Mouse (Mus musculus) MEL (cell line): ENCODE measurements at regions not wholly inside any gene's neighbourhood (a gene's known extent, or its start where the extent isn't known, plus 50 kb on each side); places are given as distances from the start of the nearest gene placed in this dataset.

Experiments
- DNase-seq: peaks from one replicate; pipeline ENCODE4 v3.0.0; 2011; ENCODE audit warnings: low read depth, low spot score
- H3K27ac ChIP-seq: 2 replicates; pipeline ENCODE4 v1.5.1; 2012; ENCODE audit warnings: low read depth, mild to moderate bottlenecking, control low read depth, low read length, moderate library complexity; ENCODE audit not compliant: control insufficient read depth
- H3K27me3 ChIP-seq, 2 experiments: fragments of 150-350 bp in 1 of 2; sonication (generic) in 1 of 2; 2 replicates each; pipeline ENCODE4 v1.6.1; 2012; ENCODE audit warnings: low read length in 2 of 2, mild to moderate bottlenecking in 2 of 2, improper control_type of control experiment in 1 of 2, moderate library complexity in 1 of 2; ENCODE audit not compliant: insufficient read depth in 2 of 2, control insufficient read depth in 1 of 2
- H3K36me3 ChIP-seq, 2 experiments: 2 replicates each; pipeline ENCODE4 v1.6.1; 2012 to 2014; ENCODE audit warnings: low read length in 2 of 2, improper control_type of control experiment in 1 of 2, inconsistent platforms in 1 of 2, mild to moderate bottlenecking in 1 of 2; ENCODE audit not compliant: insufficient read depth in 2 of 2, control insufficient read depth in 1 of 2
- H3K4me1 ChIP-seq, 2 experiments: fragments of 150-350 bp in 1 of 2; sonication (generic) in 1 of 2; 2 replicates each; pipeline ENCODE4 v1.6.1; 2012; ENCODE audit warnings: low read length in 2 of 2, improper control_type of control experiment in 1 of 2, mild to moderate bottlenecking in 1 of 2; ENCODE audit not compliant: insufficient read depth in 2 of 2, control insufficient read depth in 1 of 2
- H3K4me3 ChIP-seq, 2 experiments: fragments of 150-350 bp in 1 of 2; sonication (generic) in 1 of 2; 2 replicates each; pipeline ENCODE4 v1.5.1; 2012; ENCODE audit warnings: low read depth in 2 of 2, low read length in 2 of 2, mild to moderate bottlenecking in 2 of 2, moderate library complexity in 2 of 2, control low read depth in 1 of 2, improper control_type of control experiment in 1 of 2; ENCODE audit not compliant: control insufficient read depth in 1 of 2, insufficient read depth in 1 of 2
- H3K79me2 ChIP-seq: 2 replicates; pipeline ENCODE4 v1.6.1; 2012; ENCODE audit warnings: mild to moderate bottlenecking, low read length, moderate library complexity; ENCODE audit not compliant: control insufficient read depth, poor library complexity, insufficient read depth
- H3K9ac ChIP-seq: 2 replicates; pipeline ENCODE4 v1.6.1; 2012; ENCODE audit warnings: low read depth, mild to moderate bottlenecking, control low read depth, low read length, moderate library complexity; ENCODE audit not compliant: control insufficient read depth, poor library complexity, severe bottlenecking
- H3K9me3 ChIP-seq: fragments of 150-350 bp; sonication (generic); replicated peaks from 2 replicates; pipeline ENCODE4 v1.6.1; 2012; ENCODE audit warnings: mild to moderate bottlenecking, low read length, improper control_type of control experiment, moderate library complexity; ENCODE audit not compliant: insufficient read depth
- BHLHE40 ChIP-seq: IDR thresholded peaks from 2 replicates; pipeline ENCODE4 v1.6.1; 2012; ENCODE audit warnings: low read depth, mild to moderate bottlenecking, inconsistent platforms, low read length, improper control_type of control experiment, borderline replicate concordance
- CHD1 ChIP-seq: IDR thresholded peaks from 2 replicates; pipeline ENCODE4 v1.6.1; 2012; ENCODE audit warnings: low read depth, mild to moderate bottlenecking, inconsistent platforms, low read length, improper control_type of control experiment
- CHD2 ChIP-seq: IDR thresholded peaks from 2 replicates; pipeline ENCODE4 v1.6.1; 2011; ENCODE audit warnings: low read length, improper control_type of control experiment
- CTCF ChIP-seq, 3 experiments: IDR thresholded peaks in 2 of 3; conservative IDR thresholded peaks in 1 of 3; 2 replicates each; pipeline ENCODE4 v1.5.1; 2011 to 2012; ENCODE audit warnings: low read length in 3 of 3, low read depth in 2 of 3, mild to moderate bottlenecking in 2 of 3, improper control_type of control experiment in 1 of 3, inconsistent platforms in 1 of 3, mixed read lengths in 1 of 3, moderate library complexity in 1 of 3; ENCODE audit not compliant: control insufficient read depth in 1 of 3, insufficient read depth in 1 of 3, poor library complexity in 1 of 3, severe bottlenecking in 1 of 3
- E2F4 ChIP-seq: IDR thresholded peaks from 2 replicates; pipeline ENCODE4 v1.6.1; 2011; ENCODE audit warnings: low read depth, low read length, improper control_type of control experiment, borderline replicate concordance
- ELF1 ChIP-seq: IDR thresholded peaks from 2 replicates; pipeline ENCODE4 v1.6.1; 2014; ENCODE audit warnings: low read depth, mild to moderate bottlenecking, inconsistent platforms, low read length, improper control_type of control experiment, moderate library complexity
- EP300 ChIP-seq, 2 experiments: IDR thresholded peaks; 2 replicates each; pipeline ENCODE4 v1.6.1; 2011; ENCODE audit warnings: improper control_type of control experiment in 2 of 2, low read length in 2 of 2, low read depth in 1 of 2, mild to moderate bottlenecking in 1 of 2
- ETS1 ChIP-seq: IDR thresholded peaks from 2 replicates; pipeline ENCODE4 v1.6.1; 2012; ENCODE audit warnings: low read depth, mild to moderate bottlenecking, inconsistent platforms, low read length, improper control_type of control experiment, moderate library complexity
- GABPA ChIP-seq: IDR thresholded peaks from 2 replicates; pipeline ENCODE4 v1.6.1; 2012; ENCODE audit warnings: low read depth, mild to moderate bottlenecking, inconsistent platforms, low read length, improper control_type of control experiment, moderate library complexity
- GATA1 ChIP-seq: IDR thresholded peaks from 2 replicates; pipeline ENCODE4 v1.6.1; 2011; ENCODE audit warnings: low read depth, low read length, improper control_type of control experiment
- HCFC1 ChIP-seq: IDR thresholded peaks from 2 replicates; pipeline ENCODE4 v1.6.1; 2012; ENCODE audit warnings: low read depth, mild to moderate bottlenecking, inconsistent platforms, low read length, improper control_type of control experiment, moderate library complexity
- JUND ChIP-seq: IDR thresholded peaks from 2 replicates; pipeline ENCODE4 v1.6.1; 2011; ENCODE audit warnings: low read depth, mild to moderate bottlenecking, improper control_type of control experiment, low read length
- KAT2A ChIP-seq: conservative IDR thresholded peaks from 2 replicates; pipeline ENCODE4 v1.6.1; 2012; ENCODE audit warnings: low read depth, low read length, improper control_type of control experiment, inconsistent platforms
- MAFK ChIP-seq: IDR thresholded peaks from 2 replicates; pipeline ENCODE4 v1.6.1; 2011; ENCODE audit warnings: low read depth, mild to moderate bottlenecking, low read length, improper control_type of control experiment, borderline replicate concordance
- MAX ChIP-seq: IDR thresholded peaks from 2 replicates; pipeline ENCODE4 v1.6.1; 2011; ENCODE audit warnings: low read length, improper control_type of control experiment
- MAZ ChIP-seq: IDR thresholded peaks from 2 replicates; pipeline ENCODE4 v1.6.1; 2012; ENCODE audit warnings: low read depth, mild to moderate bottlenecking, inconsistent platforms, low read length, improper control_type of control experiment
- MEF2A ChIP-seq: IDR thresholded peaks from 2 replicates; pipeline ENCODE4 v1.6.1; 2014; ENCODE audit warnings: low read depth, mild to moderate bottlenecking, inconsistent platforms, low read length, improper control_type of control experiment; ENCODE audit not compliant: poor library complexity, insufficient replicate concordance, severe bottlenecking; ENCODE audit errors: extremely low read depth
- MYB ChIP-seq: IDR thresholded peaks from 2 replicates; pipeline ENCODE4 v1.6.1; 2011; ENCODE audit warnings: mild to moderate bottlenecking, low read depth, low read length, improper control_type of control experiment
- MYC ChIP-seq: IDR thresholded peaks from 2 replicates; pipeline ENCODE4 v1.6.1; 2011; ENCODE audit warnings: low read depth, mild to moderate bottlenecking, low read length, improper control_type of control experiment, moderate library complexity
- NELFE ChIP-seq: IDR thresholded peaks from 2 replicates; pipeline ENCODE4 v1.6.1; 2011; ENCODE audit warnings: low read depth, low read length, improper control_type of control experiment
- NRF1 ChIP-seq: IDR thresholded peaks from 2 replicates; pipeline ENCODE4 v1.6.1; 2014; ENCODE audit warnings: low read depth, mild to moderate bottlenecking, inconsistent platforms, low read length, improper control_type of control experiment, moderate library complexity; ENCODE audit not compliant: poor library complexity, insufficient read depth, severe bottlenecking
- POLR2A ChIP-seq, 2 experiments: IDR thresholded peaks; 2 replicates each; pipeline ENCODE4 v1.6.1; 2011 to 2012; ENCODE audit warnings: low read length in 2 of 2, mild to moderate bottlenecking in 2 of 2, control low read depth in 1 of 2, improper control_type of control experiment in 1 of 2, low read depth in 1 of 2, moderate library complexity in 1 of 2; ENCODE audit not compliant: control insufficient read depth in 1 of 2, insufficient read depth in 1 of 2, poor library complexity in 1 of 2
- POLR2AphosphoS2 ChIP-seq: IDR thresholded peaks from 2 replicates; pipeline ENCODE4 v1.6.1; 2011; ENCODE audit warnings: low read length, improper control_type of control experiment
- POLR2AphosphoS5 ChIP-seq: IDR thresholded peaks from 2 replicates; pipeline ENCODE4 v1.6.1; 2012; ENCODE audit warnings: low read depth, borderline replicate concordance, mild to moderate bottlenecking, inconsistent platforms, low read length, moderate library complexity, mixed read lengths
- RAD21 ChIP-seq: IDR thresholded peaks from 2 replicates; pipeline ENCODE4 v1.6.1; 2011; ENCODE audit warnings: mild to moderate bottlenecking, low read depth, low read length, improper control_type of control experiment
- RCOR1 ChIP-seq: IDR thresholded peaks from 2 replicates; pipeline ENCODE4 v1.6.1; 2012; ENCODE audit warnings: low read depth, mild to moderate bottlenecking, inconsistent platforms, low read length, improper control_type of control experiment
- SIN3A ChIP-seq: IDR thresholded peaks from 2 replicates; pipeline ENCODE4 v1.6.1; 2012; ENCODE audit warnings: low read length, improper control_type of control experiment, inconsistent platforms
- SMC3 ChIP-seq: IDR thresholded peaks from 2 replicates; pipeline ENCODE4 v1.6.1; 2011; ENCODE audit warnings: low read depth, low read length, improper control_type of control experiment
- TAL1 ChIP-seq: IDR thresholded peaks from 2 replicates; pipeline ENCODE4 v1.6.1; 2012; ENCODE audit warnings: mild to moderate bottlenecking, inconsistent platforms, low read length, moderate library complexity, mixed read lengths
- TBP ChIP-seq: IDR thresholded peaks from 2 replicates; pipeline ENCODE4 v1.8.0; 2011; ENCODE audit warnings: low read depth, low read length, improper control_type of control experiment
- TCF12 ChIP-seq: IDR thresholded peaks from 2 replicates; pipeline ENCODE4 v1.6.1; 2014; ENCODE audit warnings: low read depth, mild to moderate bottlenecking, inconsistent platforms, low read length, improper control_type of control experiment, moderate library complexity
- UBTF ChIP-seq: IDR thresholded peaks from 2 replicates; pipeline ENCODE4 v1.6.1; 2012; ENCODE audit warnings: low read depth, mild to moderate bottlenecking, inconsistent platforms, low read length, improper control_type of control experiment, moderate library complexity, borderline replicate concordance; ENCODE audit not compliant: insufficient read depth
- USF1 ChIP-seq: IDR thresholded peaks from 2 replicates; pipeline ENCODE4 v1.6.1; 2014; ENCODE audit warnings: low read depth, mild to moderate bottlenecking, inconsistent platforms, low read length, improper control_type of control experiment, moderate library complexity
- USF2 ChIP-seq, 2 experiments: IDR thresholded peaks; 2 replicates each; pipeline ENCODE4 v1.6.1; 2011 to 2012; ENCODE audit warnings: improper control_type of control experiment in 2 of 2, low read length in 2 of 2, borderline replicate concordance in 1 of 2, inconsistent platforms in 1 of 2, low read depth in 1 of 2, mild to moderate bottlenecking in 1 of 2; ENCODE audit not compliant: insufficient read depth in 1 of 2
- ZC3H11A ChIP-seq: IDR thresholded peaks from 2 replicates; pipeline ENCODE4 v1.6.1; 2012; ENCODE audit warnings: low read depth, mild to moderate bottlenecking, inconsistent platforms, low read length, improper control_type of control experiment
- ZNF384 ChIP-seq: IDR thresholded peaks from 2 replicates; pipeline ENCODE4 v1.6.1; 2012; ENCODE audit warnings: low read depth, mild to moderate bottlenecking, inconsistent platforms, low read length, improper control_type of control experiment

DNA sequence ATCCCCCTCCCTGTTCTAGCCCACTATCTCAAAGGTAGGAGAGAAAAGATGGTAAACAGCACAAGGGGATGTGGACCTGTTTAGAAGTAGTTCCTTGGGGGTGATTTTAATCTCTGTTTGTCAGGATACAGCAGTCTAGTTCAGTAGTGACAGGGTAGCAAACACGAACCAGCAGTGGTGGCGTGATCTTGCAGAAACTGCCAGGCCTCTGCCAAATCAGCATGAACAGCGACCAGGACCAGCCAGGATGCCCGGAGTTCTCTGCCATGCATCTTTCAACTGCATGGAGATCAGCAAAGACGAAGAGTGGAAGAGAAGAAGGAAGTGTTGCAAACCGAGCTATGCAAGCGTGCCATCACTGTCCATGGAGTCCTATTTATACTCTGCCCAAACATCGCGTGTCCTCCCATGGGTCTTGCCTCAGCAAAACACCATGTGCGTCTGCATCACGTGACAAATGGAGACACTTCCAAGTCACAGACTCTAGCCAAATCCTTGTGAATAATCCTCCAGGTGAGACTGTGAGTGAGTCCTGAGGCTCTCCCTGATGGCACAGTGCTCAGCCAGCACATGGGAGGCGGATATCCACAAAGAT lies 155.2 kb upstream of the Cxcr4 start:
- no peaks in the 10 kb centered on the region for H3K9me3 ChIP-seq
- H3K27ac ChIP-seq: peak overlapping the region; percentile 45; the same call in 1 of the 2 replicates
- DNase-seq: peak; percentile 60
- TF ChIP-seq POLR2AphosphoS2 (no peak), TBP (no peak), RAD21 (no peak), USF1 (peak; percentile 81), SMC3 (no peak), ZC3H11A (no peak), MEF2A (no peak), USF2 (IDR thresholded peaks at IDR 0.05; ENCODE audit: borderline replicate concordance in 1 of 2, insufficient read depth in 1 of 2, low read depth in 1 of 2, low read length in 2 of 2) (0 out of 4 replicates have a peak, but pooled peaks of 1 of the 2 experiments have one; percentile 41), MYC (no peak), HCFC1 (0 out of 2 replicates have a peak, but pooled peaks have one; percentile 19), RCOR1 (0 out of 2 replicates have a peak, but pooled peaks have one; percentile 8), KAT2A (no peak; the same call in 1 of the 2 replicates), CHD2 (no peak), CTCF (IDR thresholded peaks at IDR 0.05 in 2 of 3, conservative IDR thresholded peaks at IDR 0.05 in 1 of 3; ENCODE audit: control insufficient read depth in 1 of 3, insufficient read depth in 1 of 3, low read depth in 2 of 3, low read length in 3 of 3, poor library complexity in 1 of 3, severe bottlenecking in 1 of 3) (no peak), TCF12 (peak; percentile 68), MAX (peak; percentile 46), UBTF (no peak), GABPA (peak; percentile 94), MAFK (no peak), ZNF384 (no peak), MAZ (no peak), BHLHE40 (peak; percentile 6; the same call in 1 of the 2 replicates), MYB (0 out of 2 replicates have a peak, but pooled peaks have one; percentile 18), ELF1 (no peak), GATA1 (no peak), TAL1 (no peak), SIN3A (no peak; the same call in 1 of the 2 replicates), CHD1 (no peak), POLR2A (IDR thresholded peaks at IDR 0.05; ENCODE audit: control insufficient read depth in 1 of 2, insufficient read depth in 1 of 2, low read depth in 1 of 2, low read length in 2 of 2, poor library complexity in 1 of 2) (no peak), EP300 (IDR thresholded peaks at IDR 0.05; ENCODE audit: low read depth in 1 of 2, low read length in 2 of 2) (peak; percentile 61 to 67), POLR2AphosphoS5 (no peak), NELFE (peak; percentile 15; the same call in 1 of the 2 replicates), E2F4 (no peak), NRF1 (no peak), ETS1 (peak; percentile 71), JUND (no peak)

More for the DNA sequence above, 155.2 kb upstream of the Cxcr4 start:
- Histone ChIP-seq H3K79me2 (no peaks in the 10 kb centered on the region), H3K36me3 (peaks cover 0 to 2% of the 10 kb centered on the region in 2 experiments; a peak in 2 of 4 replicates), H3K4me3 (peak overlapping the region in 1 of 2 experiments; percentile 47; a peak in 2 of 4 replicates), H3K4me1 (peaks cover 2 to 8% of the 10 kb centered on the region in 2 experiments), H3K27me3 (no peaks in the 10 kb centered on the region), H3K9ac (no peak overlapping the region)
